Mouse (Mus musculus) right cerebral cortex, postnatal 25 days (tissue): ENCODE measurements around the gene Gm12184.
"Not testable (repeated sequence)": the region's sequence is repeated elsewhere in the genome, so short reads cannot be mapped to it uniquely, and the experiment has no call there.

Experiments used
- DNase-seq: peaks from one replicate; pipeline ENCODE4 v3.0.0; 2022

The Gm12184 gene

GRCm38 (mm10) chr11:48825979-48826751 lies at the start of gene Gm12184, which contains the start of gene Trim7:
Gene Gm12184 (minus strand): TSS chr11:48826655.
Gene Trim7 (plus strand): TSS chr11:48826140.
- DNase-seq: not testable (repeated sequence)

GRCm38 (mm10) chr11:48875343-48875837 lies 48.9 kb upstream of the Gm12184 start:
- not testable (repeated sequence) for DNase-seq

GRCm38 (mm10) chr11:48874465-48874864 lies 48.0 kb upstream of the Gm12184 start:
- no peak for DNase-seq

- no peak for DNase-seq
Measured at GRCm38 (mm10) chr11:48873591-48874290, 47.3 kb upstream of the Gm12184 start.

GRCm38 (mm10) chr11:48872695-48873300 lies 46.3 kb upstream of the Gm12184 start:
- DNase-seq: no peak

GRCm38 (mm10) chr11:48871817-48872541 lies 45.5 kb upstream of the Gm12184 start:
- no peak for DNase-seq

- no peak for DNase-seq
Measured at GRCm38 (mm10) chr11:48871201-48871772, 44.8 kb upstream of the Gm12184 start, which contains the start of gene Irgm1. Gene Irgm1 (minus strand): TSS chr11:48871683.

GRCm38 (mm10) chr11:48870781-48871180 lies 44.3 kb upstream of the Gm12184 start:
- DNase-seq: no peak

GRCm38 (mm10) chr11:48869380-48870110 lies 43.1 kb upstream of the Gm12184 start:
- DNase-seq: no peak

GRCm38 (mm10) chr11:48866481-48866880 lies 40.0 kb upstream of the Gm12184 start:
- DNase-seq: no peak

- no peak for DNase-seq
Measured at GRCm38 (mm10) chr11:48863808-48864207, 37.4 kb upstream of the Gm12184 start.

- no peak for DNase-seq
Measured at GRCm38 (mm10) chr11:48862784-48863319, 36.4 kb upstream of the Gm12184 start.

- DNase-seq: no peak
Measured at GRCm38 (mm10) chr11:48859014-48859413, 32.6 kb upstream of the Gm12184 start.

- DNase-seq: peak; percentile 91
Measured at GRCm38 (mm10) chr11:48853474-48854180, 27.2 kb upstream of the Gm12184 start.

GRCm38 (mm10) chr11:48852624-48853473 lies 26.4 kb upstream of the Gm12184 start:
- DNase-seq: no peak

- no peak for DNase-seq
Measured at GRCm38 (mm10) chr11:48852190-48852589, 25.7 kb upstream of the Gm12184 start.

GRCm38 (mm10) chr11:48851270-48851995 lies 25.0 kb upstream of the Gm12184 start:
- no peak for DNase-seq

- DNase-seq: no peak
Measured at GRCm38 (mm10) chr11:48850240-48850639, 23.8 kb upstream of the Gm12184 start.

GRCm38 (mm10) chr11:48846881-48847280 lies 20.4 kb upstream of the Gm12184 start:
- DNase-seq: no peak
